Mouse (Mus musculus) c-Kit-positive CD71-negative TER-119-negative erythroid progenitor cells, embryonic 14.5 days (primary cell): ENCODE measurements around the gene Cux2.
A peak's percentile ranks its signal among the peaks of the same experiment; 100 is the strongest.

Experiments used
- DNase-seq: peaks from one replicate; pipeline ENCODE4 v3.0.0-alpha.2; 2013; ENCODE audit warnings: low read depth

The Cux2 gene

DNA sequence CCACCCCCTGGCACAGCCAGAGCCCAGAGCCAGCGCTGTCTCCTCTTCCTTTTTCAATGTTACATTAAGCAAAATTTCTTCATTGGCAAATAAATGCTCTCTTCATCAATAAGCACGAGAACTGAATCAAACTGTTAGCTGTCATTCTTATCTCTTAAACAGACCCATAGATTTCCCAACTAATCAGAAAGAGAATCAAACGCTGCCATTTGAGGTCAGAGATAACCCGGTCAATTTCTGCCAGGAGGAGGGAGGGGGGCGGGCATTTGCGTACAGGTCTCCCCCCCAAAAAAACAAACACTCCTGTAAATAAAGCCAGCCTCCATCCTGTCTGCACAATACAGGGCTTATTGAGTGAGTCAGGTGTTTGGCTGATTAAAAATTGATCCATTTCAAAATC is 33.2 kb downstream of the Cux2 start:
- no peak for DNase-seq

DNA sequence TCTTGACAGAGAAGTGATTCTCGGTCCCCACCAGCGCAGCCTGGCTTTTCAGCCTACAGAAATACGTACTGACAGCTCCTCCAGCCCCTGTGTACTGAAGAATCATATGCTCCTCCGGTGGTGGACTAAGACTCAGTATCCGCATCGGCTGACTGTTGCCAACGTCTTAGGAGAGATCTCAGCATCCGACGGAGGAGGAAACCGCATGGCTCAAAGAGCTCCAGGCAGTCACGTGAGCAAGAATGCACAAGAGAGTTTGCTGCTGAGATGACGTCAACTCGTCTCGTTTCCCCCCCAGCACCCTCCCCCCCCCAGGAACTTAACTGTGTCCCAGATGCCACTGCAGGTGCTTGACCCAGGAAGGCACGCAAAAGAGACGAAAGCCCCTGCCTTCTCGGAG is 34.8 kb downstream of the Cux2 start:
- no peak for DNase-seq

DNA sequence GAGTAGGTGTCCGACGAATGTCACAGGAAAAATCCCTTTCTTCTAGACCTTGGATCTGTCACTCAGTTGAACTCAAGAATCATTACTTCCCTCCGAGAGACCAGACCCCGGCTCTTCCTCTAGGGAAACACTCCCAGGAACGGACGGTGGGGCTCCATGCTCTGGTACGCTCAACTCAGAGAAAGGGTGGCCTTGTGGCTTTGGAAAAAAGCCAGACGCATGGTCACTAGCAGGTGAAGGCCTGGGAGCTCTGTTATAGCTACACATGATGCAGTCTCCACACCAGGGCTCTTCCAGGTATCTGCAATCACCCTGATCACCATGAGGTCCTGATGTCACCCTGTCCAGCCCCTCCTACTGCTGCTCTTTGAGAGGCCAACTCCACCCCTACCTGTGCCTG is 35.2 kb downstream of the Cux2 start:
- DNase-seq: no peak

DNA sequence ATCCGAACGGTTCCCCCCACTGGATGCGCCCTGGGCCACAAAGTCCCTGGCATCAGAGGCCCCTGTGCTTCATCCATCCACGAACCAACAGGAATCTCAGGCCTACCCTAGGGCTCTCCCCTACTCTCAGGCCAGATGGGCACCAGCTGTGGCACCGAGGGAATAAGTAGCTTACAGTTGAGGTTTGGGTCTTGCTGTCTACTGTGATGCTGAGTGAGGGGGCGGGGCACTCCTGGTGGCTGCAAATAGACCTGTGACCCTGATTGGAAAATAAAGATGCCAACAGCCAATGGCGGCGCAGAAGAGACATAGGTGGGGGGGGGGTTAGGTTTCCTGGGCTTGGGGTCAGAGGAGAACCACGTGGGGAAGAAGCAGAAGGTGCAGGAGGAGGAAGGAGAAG is 38.6 kb downstream of the Cux2 start:
- DNase-seq: no peak

DNA sequence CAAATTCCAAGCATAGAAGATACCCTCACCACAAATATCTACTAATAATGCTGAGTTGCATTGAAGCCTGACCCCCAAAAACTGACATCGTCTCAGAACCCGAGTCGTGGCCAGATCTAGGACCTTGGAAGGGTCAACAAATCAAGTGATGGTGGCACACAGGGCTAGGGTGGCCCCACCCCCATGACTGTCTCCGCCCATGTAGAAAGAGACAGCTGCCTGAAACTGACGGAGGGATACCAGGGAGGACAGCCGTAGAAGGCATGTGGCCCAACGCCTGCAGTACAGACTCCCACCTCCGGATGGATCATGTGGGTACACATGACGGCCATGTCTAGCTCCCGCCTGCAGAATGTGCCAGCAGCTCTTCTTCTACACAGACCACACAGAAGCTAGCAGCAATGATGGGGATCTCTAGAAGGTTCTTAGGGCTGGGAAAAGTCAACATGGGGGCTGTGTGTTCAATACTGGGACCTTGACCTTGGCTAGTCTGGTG is 41.9 kb downstream of the Cux2 start:
- no peak for DNase-seq

DNA sequence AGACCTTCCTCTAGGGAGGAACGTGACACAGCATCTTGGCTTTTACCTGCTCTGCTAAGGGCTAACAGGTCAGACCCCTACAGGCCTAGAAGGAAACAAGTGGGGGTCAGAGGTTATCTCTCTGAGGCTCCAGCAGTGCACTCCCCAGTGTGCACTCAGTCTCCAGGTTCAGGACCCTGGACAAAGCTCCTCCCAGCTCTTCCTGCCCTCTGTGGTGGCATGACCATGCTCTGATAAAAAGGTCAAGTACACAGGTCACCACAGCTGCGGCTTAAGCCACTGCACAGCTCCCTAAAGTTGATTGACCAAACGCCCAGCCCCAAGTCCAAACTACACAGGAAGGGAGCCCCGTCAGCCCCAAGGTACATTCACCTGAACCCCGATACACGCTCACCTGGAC is 46.4 kb downstream of the Cux2 start:
- DNase-seq: no peak

DNA sequence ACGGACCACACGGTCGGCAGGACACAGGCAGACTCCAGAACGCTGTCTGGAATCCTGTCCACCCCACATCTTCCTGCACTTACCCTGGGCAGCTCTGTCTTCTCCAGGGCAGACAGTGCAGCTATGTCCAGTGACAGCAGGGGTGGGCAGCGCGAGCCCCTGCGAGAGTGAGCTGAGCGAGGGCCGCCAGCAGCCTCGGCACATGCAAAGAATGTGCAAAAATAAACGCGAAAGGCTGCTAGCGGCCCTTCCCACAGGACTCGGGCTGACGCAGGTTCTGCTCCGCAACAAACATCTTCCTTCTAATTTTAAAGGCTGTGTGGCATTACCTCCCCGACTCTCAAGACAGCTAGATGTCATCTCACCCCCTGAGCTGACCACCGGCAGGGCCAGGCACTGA is 47.8 kb downstream of the Cux2 start:
- no peak for DNase-seq

DNA sequence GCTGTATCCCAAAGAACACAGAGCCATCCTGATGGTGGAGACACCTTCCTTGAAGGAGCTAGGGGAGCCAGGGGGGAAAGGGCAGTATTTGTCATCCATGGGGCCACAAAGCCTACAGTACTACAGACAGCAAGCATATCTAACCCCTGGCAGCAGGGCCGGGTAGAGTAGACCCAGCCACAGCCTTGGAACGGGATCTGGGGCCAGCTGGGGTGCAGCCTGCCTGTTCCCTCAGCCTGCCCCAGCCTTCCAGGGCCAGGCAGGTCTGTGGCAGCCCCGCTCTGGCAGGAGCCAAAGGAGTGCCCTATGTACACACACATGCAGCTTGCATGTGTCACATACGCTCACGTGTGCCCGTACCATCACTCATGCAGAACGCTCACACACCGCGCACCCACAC is 48.6 kb downstream of the Cux2 start:
- DNase-seq: no peak

DNA sequence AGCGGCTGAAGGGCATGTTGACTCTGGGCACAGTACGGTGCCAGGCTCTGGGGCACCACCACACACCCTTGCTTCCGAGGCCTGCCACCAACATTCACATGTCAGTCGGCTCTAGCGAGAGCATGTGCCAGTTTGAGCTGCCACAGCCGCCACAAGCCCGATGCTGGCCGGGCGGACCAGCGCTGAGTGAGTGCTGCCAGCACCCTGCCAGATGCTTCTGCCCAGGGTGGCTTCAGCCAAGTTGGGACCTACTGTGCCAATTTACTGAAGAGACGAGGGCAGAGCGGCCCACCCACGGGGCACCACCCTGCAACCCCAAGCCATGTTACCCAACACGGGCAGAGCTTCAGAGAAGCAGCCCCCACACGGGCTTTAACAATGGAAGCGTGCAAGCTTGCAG is 49.5 kb downstream of the Cux2 start:
- DNase-seq: no peak

DNA sequence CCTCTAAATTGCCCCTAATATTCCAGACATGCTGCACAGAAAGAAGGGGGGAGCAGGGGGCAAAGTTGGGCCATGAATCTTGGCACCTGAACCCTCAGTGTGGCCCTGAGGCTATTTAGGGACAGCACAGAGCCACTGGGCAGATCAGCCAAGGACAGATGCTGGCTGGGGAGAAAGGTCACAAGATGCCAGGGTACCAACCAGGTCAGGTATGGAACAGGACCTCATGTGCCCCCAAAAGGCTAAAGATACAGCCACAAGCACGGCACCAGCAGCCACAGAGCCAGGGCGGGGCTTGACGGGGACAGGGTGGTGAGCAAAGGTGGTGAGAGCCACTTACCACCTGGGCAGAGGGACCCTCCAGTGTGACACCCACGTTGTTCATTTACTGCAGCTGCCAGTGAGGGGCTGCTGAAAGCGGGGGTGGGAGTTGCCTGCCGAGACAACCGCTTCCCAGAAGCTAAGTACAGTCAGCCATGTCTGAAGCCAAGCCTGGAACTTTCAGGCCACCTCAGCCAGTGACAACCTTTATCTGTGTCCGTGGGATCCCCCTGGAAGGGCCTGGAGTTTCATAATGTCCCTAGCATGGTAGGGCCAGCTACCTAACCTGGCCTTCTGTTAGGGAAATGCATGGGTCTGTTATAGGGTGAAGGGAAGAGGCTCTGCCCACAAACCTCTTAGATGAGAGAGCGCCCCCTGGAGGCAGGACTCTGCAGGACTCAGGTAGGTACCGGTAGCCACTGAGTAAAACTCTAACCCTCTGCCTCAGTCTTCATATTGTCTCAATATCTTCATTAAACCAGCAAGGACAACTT is 50.7 kb downstream of the Cux2 start:
- DNase-seq: peak; percentile 56

DNA sequence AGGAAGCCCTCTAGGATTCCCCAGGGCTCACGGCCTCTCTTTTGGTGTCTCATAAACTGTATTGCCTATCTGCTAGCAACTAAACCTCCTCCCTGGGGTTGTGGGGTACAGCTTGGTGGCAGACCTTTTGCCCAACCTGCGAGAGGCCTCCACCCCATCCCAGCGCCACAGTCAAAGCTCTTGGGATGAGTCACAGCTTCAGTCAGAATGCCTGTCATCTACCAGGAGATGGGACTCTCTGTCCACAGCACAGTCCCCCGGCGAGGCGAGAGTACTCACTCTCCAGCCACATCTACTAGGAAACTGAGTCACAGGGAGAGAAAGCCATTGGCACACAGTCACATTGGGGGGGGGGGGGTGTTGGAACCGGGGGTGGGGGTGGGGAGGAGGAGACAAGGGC is 51.6 kb downstream of the Cux2 start:
- no peak for DNase-seq

DNA sequence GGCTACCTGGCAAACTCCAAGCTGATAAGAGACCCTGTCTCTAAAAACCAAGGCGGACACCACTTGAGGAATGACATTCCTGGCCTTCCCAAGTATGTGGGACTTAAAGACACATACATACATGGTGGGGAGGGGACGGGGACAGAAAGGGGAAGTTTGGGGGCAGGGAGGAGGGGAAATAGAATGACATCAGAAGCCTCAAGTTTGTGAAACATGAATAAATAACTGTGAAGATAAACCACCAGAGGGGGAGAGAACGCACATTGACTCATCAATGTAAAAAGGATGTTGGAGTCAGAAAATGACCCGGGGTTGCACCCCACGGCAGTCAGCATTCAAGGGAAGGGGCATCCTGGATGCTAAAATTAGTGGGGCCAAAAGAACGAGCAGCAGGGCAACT is 53.2 kb downstream of the Cux2 start:
- DNase-seq: peak; percentile 25

DNA sequence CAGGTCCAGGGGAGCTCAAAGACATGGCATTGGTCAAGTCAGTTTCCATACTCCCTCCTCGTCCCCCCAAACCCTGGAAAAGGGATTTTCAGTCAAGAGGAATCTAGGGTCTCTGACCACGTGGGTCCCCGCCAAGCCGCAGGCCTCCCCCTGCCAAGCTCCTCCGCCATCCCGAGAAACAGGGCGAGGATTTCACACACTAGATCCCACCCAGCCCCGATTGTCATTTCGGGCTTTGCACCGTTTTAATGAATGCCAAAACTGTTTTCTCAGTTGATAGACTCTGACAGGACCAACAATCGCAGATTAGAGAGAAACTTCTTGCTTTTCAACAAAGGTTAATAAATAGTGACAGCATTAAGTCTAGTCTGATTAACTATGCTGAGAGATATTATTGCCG is 55.1 kb downstream of the Cux2 start:
- DNase-seq: no peak

DNA sequence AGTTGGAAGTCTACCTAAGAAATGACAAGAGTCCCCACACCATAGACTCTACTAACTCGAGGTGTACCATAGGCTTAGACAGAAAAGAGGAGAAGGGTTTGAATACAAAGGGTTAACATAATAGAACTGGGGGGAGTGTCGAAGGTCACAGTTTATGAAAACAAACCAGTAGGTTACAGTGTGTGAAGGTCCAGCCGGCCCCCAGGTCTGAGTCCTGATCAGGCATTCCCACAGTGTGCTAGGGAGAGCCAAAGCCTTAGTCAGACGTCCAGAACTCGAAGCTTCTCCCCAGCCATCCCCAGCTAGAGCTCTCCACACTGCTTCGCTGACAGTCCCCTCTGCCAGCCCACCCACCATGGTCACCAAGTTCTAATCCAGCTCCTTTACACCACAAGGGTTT is 58.0 kb downstream of the Cux2 start:
- DNase-seq: no peak

DNA sequence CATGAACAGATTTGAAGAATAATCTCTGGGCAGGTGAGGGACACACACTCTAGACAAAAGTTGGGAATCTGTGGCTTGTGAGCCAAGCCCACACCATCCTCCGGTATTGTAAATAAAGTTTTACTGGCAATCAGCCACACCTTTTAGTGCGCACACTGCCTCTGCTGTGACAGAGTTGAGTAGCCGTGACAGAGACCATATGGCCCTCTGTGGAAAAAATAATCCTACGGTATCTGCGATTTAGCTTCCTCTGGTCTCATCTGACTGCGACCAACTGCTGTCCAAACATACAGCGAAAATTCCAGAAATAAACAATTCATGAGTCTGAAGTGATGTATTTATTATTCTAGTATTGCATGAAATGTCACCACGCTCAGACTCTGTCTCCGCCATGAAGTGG is 64.0 kb downstream of the Cux2 start:
- no peak for DNase-seq

DNA sequence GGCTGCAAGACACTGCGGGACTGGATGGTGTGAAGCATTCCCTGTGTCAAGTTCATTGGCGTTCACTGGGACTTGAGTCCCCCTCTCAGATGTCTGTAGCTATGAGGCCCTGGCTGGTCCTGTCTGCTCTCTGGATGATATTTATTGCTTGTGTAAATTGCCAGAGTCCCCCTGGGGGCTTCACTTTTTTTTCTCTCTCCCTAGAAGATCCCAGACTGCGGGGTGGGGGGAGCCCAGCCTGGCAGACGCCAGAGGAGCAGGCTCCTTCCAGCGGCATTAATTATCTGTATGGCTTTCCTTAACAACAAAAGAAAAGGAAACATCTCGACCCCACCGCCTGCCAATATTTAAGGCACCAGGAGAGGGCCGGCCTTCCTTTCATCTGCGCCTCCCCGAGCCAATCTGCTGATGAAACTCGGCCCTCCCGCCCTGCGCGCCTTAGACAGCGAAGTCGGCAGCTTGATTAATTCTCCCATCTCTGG is 68.2 kb downstream of the Cux2 start:
- DNase-seq: no peak

DNA sequence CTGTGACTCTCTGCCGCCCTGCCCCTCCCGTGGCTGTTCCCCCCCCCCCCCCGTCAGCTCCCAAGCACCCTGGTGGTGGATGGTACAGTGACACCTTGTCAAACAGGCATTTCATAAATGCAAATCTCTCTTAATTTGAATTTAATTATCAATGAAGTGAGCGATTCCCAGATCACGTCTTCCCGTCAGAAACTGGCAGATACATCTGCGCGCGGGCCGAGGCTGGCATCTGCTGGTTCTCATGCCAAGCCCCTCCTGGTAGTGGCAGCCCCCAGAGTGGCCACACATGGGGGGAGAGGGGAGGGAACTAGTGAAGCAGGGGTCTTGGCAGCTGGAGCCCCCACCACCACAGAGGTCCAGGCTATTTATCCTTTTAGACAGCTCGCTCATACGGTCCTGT is 73.6 kb downstream of the Cux2 start:
- DNase-seq: no peak

DNA sequence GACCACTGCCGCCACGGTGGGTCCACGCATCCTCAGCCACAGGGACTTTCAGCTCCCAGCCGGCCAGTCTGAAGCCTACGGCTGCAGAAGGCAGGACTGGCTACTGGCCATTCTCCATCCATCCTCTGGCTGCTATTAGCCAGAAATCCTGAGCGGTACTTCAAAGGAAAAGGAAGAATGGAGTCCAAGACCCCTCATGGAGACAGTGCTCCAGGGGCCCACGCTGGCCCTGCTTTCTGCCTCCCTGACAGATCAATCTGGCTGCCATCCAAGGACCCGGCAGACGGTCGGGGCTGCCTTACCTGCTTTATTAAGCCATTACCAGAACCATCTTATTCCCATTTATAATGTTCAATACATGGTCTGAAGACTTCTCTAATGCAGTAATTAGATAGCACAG is 76.4 kb downstream of the Cux2 start:
- DNase-seq: no peak

DNA sequence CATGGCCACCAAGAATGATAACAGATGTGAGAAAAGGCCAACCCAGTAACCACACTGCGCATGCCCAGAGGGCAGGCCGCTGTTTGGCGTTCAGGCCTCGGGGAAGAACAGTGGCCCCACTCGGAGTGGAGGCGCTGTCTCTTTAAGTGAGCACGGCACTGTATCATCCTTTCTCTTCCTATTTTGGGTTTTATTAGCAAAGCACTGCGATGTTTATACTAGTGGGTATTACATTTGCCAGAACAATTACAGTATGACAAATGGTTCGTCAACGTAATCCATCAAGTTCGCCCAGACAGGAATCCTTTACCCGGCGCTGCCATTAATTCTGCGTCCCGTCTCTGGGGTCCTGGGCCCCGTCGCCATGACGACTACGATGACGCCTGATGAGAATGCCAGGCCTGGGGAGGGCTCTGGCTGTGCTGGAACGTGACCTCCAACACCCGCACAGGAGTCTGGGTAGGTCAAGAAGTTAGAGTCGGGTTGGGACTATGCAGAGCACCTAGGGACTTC is 77.2 kb downstream of the Cux2 start:
- no peak for DNase-seq

DNA sequence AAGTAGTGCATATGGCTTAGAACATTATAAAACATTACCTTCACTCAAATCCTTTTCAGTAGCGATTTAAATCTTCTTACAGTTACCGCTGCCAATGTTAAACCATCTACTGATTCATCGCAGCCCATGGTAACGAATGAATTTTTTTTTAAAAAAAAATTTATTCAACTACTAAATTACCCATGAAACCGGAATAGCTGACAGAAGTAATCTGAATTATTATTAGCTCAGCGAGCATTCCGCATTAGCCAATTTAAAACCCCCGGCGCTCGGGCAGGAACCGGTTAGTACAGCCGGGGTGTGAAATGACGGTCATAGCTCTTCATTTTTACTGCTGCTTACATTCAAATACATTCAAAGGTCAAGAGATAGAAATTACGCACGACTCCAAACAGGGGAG is 80.9 kb downstream of the Cux2 start:
- DNase-seq: no peak

DNA sequence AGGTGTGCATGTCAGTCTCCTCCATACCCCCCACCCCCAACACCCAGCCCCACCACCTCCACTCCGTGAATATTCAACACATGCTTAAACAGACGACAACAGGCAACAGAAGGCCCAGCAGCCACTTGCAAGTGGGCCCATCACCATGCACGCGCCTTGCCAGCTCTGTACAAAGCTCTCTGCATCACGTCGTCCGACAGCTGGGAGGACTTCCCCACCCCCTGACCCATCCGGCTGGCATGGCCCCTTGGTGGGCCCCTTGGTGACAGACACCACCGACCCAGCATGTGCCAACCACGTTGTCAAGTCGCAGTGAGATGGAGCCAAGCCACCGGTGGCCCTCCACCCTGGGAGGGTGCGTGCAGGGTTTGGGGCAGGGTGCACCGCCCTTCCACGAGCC is 81.5 kb downstream of the Cux2 start:
- no peak for DNase-seq

DNA sequence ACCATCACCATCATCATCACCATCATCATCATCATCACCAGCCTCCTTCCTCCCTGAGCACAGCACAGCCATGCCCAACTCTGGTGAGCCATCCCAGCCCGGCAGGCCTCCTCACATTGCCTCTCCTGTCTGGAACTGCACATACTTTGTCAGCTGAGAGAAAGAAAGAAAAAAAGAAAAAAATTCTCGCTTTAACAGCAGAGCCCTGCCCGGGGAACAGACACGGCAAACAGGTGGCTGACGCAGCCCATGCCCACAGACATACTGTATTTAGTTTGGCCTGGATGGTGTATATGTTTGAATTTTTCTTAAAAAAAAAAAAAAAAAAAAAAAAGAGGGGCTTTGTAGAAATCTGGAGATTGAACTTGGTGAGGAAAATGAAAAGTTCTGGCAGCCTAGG is 82.4 kb downstream of the Cux2 start:
- no peak for DNase-seq

DNA sequence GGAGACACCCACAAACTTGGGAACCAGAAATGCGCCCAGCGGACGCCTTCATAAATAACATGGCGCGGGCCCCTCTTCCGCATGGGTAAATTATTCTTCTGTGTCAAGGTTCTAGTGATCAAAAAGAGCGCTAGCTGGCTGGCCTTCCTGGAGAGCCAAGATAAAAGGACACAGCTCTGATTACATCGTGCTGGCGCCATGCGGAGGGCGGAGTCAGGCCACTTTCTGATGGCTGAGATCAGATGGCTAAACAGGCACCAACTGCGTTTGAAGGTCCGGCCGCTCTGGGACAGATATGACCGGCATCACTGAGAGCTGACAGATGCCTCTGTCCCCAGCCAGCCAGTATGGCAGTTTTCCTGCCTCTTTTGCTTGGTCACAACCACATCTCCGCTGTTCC is 83.0 kb downstream of the Cux2 start:
- no peak for DNase-seq

DNA sequence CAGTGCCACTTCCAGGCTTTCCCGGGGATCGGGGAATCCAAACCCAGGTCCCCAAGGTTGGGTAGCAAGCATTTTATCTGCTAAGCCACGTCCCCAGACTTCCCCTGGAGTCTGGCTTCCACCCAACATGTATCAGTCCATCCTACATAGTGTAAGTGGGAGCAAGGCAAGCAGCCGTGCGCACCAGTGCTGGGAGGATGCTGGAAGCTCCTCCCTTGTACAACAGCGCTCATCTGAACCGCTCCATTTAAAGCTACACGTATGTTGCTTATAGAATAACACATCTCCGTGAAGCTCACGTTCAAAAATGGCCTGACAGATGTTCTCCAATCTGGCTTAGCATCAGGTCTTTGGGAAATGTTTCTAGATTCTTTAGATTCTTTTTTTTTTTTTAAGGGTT is 86.9 kb downstream of the Cux2 start:
- DNase-seq: no peak
